Mouse (Mus musculus) CD4-positive helper T cell, adult 2 months (primary cell): ENCODE measurements at regions not wholly inside any gene's neighbourhood (a gene's known extent, or its start where the extent isn't known, plus 50 kb on each side); places are given as distances from the start of the nearest gene placed in this dataset.

Source experiments
- DNase-seq: peaks from one replicate; pipeline ENCODE4 v3.0.0-alpha.2; 2012; ENCODE audit warnings: low read depth, missing footprints, low spot score

DNA sequence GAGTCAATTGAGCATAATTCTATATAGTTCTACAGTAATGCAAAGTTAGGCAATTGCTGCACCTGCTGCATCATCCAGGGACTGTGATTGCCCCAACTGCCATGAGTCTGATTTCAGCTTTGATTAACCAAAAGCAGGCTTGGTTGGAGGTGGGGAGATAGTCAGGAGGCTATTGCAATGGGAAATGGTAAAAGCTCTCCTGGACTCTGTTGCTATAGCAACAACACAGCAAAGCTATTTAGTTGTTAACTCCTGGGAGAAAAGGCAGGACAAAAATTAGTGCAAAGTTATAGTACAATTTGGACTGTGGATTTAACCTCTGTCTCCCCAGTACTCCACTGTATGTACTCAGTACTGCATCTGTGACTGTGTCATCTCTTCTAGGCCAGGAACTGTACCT is 51.7 kb upstream of the Rasgrf1 start:
- DNase-seq = no peak

DNA sequence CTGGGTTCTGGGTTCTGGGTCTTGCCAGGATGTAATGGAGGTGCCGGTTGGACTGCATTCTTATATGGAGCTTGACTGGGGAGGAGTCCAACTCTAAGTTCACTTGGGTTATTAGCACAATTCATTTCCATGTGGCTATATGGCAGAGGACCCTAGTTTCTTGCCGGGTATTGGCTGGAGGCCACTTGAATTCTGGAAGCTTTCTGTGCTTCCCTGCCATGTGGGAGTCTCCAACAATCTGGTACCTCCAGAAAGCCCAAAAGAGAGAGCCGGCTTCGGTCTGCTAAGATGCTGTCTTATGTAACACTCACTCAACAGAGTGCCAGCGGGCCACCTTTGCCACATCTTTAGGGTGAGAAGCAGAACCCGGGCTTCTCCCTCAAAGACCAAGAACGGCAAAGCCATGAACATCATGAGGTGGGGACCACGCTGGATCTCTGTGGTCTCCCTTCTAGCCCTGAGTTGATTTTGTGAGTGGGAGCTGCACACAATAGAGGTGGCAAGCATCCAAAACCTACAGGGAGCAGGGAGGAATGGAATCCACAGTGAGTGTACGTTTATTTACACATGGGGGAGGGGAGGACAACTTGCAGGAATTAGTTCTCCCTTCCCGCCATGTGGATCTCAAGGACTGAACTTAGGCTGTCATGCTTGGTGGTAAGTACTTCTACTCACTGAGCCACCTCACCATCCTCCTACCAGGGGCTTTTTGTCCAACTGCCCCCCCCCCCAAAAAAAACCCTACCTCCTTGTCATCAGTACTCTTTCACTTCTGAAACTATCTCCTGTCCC is 59.0 kb upstream of the Rasgrf1 start:
- DNase-seq = no peak

DNA sequence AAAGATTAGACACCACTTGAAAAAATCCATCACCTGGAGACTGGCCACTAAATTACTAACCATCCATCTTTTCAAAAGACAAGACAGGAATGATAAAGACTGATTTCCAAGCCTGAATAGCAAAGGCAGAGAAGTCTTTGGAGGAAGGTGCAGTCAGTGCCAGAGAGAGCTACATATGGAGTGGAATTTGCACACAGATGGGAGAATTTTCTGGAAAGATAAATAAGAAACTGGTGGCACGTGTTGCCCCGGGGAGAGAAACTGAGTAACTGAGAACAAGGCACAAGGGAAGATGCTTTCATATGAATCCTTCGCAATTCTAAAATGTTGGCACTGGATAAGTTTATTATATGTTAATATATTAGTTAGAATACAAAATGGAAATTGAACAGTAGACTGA is 59.8 kb upstream of the Rasgrf1 start:
- no peak for DNase-seq

DNA sequence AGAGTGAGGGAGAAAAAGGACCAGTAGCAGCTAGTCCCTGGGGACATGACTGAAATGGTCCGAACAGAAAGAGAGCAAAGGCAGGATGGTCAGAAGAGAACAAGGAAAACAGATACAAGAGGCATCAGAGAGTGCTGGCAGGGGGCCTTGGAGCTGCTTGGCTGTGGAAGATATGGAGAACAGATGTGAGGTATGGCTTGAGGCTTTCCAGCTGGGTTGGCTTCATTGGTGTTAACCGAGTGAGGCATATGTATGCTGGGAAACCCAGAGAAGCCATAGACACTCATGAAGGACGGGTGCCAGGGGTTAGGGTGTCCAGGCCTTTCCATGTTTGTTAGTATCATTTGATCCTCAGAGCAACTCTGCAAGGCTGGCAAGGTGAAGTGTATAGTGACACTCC is 61.1 kb upstream of the Rasgrf1 start:
- DNase-seq = no peak

DNA sequence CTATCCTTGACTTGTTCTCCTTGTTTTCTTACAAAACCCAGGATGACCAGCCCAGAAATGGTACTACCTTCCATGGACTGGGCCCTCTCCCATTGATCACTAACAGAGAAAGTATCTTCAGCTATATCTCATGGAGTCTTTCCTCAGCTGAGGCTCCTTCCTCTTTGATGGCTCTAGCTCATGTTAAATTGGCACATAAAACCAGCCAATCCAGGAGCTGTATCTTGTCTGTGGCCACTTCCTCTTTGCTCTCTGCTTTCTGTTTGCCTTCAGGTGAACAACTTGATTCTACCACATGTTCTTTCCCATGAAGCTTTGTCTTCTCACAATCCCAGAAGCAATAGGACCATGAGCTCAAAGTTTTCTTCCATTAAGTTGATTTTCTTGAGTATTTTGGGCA is 62.7 kb upstream of the Rasgrf1 start:
- no peak for DNase-seq

DNA sequence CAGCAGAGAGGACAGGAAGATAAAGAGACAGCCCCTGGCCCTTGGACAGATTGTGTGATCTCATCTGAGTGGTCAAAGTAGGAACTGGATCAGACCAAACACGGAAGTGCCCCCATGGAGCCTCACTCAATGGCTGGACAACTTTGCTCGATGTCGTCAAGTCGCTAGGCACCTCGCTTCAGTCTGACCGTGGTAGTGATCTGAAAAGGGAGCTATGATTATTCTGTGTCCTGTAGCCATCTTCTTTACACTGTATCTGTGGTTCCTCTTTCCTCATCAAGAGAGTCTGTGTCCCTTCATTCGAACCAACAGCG is 67.0 kb upstream of the Rasgrf1 start:
- no peak for DNase-seq

DNA sequence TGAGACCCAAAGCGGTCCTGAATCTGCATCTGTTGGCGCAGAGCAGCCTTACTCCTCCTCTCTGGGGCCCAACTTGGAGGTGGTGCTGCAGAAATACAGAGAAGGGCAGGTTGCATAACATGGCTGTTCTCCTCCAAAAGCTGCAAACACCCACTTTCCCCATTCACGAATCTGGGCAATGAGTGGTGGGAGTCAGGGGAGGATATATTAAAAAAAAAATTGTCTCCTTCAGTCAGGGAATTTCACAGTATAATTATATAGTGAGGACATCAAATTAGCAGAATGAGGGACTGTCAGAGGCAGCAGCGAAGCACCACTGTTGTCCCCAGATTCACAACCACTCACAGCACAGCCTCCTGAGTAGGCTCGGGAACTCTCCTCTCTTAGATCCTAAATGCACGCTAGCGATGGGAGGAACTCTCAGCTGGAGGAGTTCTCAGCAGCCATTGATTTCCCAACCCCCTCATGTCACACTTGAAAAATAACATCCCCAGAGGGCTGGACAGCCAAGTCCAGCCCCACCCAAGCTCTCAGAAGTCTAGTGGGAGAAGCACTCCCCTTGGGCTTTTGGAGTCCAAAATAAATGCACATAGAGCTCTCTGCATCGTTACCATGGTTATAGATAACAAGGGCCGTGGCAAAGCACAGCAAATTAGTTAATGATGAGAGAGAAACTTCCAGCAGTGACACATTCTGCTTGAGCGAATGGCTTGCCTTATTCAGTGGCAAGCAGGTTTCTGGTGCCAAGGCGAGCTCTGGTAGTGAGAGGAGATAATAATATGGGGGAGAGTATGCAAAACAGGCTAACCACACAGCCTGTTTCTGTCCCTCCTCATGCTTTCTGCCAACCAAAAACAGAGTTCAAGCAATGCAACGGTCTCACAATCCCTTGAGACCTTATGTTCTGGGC is 67.6 kb upstream of the Rasgrf1 start:
- DNase-seq = no peak

DNA sequence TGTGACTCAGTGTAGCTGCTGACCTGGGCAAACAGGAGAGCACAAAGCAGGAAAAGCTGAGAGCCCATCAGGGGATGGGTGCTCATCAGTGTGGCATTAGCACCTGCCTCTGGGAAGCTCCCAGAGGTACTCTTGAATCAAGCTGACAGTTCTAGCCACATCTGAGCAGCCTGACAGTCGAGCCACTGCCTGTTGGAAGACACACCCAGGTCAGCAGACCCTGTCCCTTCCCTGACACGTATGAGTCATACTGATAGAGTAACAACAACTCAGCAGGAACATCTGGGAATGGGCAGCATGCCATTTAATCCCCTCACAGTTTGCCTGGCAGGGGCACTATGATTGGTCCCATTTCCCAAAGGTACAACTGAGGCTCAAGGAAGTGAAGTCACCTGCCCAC is 68.3 kb upstream of the Rasgrf1 start:
- no peak for DNase-seq

DNA sequence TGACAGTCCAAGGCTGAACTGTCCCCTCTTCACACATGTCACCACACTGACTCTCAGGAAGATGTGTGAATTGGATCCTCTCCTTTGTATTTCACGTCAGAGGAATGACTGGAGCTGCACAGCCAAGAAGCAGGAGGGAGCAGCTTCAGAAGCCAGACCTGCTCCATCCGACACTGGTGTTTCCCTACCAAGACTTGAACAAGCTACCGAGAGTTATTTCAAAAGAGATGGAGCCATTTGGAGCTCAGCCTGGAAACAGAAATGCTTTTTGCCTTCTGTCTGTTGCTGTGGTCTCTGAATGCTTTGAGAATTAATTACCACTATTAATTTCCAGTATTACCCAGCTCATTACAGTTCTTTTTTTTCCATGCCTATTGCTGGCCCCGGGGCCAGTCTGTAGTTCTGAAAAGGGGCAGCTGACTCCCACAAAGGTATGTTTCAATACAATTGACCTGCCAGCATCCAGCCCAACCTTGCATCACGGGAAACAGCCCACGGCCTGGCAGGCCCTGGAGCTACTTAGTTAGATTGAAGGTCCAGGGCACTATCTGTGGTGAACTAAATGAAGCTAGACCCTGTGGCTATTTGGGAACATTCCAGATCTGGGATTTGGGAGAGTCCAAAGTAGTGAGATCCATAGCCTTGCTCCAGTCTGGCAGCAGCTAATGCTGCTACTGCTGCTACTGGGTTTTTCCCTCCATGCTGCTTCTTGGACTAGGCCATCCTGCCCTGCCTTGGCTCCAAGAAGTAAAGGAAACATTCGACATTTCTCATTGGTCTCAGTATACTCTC is 73.1 kb upstream of the Rasgrf1 start:
- DNase-seq = no peak

DNA sequence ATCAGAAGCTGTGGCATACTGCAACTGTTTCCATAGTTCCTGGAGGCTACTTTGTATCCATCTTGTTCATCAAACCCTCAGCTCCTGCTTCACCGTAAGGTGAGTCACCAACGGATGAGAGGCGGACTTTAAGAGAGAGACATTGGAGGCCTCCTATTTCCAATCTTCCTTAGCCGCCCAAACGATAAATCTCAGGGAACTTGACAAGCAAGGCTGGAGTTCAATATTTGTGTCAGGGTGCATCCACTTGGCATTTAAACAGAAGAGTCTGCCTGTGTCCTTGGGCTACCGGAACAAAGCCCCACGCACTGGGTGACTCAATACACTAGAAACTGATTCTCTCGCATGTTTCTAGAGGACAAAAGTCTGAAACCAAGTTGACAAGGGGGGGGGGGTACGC is 76.1 kb upstream of the Rasgrf1 start:
- DNase-seq = no peak

DNA sequence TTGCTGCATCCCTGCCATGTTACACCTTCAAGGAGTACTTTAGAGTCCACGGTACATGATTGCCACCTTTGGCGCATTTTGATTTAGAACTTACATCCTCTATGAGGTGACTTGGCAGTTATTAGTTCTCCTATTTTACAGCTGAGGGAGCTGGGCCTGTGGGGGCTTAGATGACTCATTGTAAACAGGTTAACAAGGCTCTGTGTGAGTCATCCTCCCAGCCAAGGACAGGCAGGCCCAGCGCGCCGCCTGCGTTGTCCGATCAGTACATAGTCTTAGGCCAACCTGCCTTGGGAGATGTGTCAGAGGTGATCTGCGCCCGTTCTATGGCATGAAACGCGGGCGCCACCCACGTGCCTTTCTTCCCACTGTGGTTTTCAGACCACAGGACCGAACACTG is 77.9 kb upstream of the Rasgrf1 start:
- no peak for DNase-seq

DNA sequence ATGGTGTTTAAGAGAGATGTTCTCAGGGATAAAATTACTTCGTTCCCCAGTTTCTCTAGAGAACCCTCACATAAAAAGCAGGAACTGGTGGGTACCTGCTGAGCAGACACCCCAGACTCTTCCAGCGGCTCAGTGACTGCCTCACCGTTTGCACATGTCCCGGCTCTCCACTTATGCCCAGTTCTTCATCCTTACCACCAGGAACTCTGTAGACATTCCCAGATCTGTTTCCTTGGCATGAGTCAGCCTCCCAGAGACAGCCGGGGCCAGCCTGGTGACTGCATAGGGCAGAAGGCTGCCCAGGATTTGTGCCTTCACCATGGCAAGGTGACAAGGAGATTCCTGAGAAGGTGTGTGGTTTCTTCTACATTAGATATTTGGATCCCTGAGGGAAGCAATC is 81.6 kb upstream of the Rasgrf1 start:
- no peak for DNase-seq

DNA sequence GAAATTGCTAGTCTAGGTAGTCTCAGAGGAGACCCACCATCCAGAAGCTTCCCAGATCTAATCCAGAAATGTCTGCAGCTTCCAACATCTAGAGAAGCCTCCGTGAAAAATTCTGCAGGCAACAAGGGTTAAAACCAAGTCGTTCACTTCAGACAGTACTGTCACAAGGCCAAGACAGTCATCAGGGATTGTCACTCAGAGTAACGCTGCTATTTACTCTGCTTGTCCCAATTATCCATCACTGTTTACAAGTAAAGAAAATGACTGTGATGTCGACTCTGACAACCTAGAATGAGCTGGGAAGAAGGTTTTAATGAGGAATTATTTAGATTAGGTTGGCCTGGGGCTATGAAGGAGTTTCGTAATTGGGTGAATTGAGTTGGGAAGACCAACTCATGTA is 82.1 kb upstream of the Rasgrf1 start:
- no peak for DNase-seq

DNA sequence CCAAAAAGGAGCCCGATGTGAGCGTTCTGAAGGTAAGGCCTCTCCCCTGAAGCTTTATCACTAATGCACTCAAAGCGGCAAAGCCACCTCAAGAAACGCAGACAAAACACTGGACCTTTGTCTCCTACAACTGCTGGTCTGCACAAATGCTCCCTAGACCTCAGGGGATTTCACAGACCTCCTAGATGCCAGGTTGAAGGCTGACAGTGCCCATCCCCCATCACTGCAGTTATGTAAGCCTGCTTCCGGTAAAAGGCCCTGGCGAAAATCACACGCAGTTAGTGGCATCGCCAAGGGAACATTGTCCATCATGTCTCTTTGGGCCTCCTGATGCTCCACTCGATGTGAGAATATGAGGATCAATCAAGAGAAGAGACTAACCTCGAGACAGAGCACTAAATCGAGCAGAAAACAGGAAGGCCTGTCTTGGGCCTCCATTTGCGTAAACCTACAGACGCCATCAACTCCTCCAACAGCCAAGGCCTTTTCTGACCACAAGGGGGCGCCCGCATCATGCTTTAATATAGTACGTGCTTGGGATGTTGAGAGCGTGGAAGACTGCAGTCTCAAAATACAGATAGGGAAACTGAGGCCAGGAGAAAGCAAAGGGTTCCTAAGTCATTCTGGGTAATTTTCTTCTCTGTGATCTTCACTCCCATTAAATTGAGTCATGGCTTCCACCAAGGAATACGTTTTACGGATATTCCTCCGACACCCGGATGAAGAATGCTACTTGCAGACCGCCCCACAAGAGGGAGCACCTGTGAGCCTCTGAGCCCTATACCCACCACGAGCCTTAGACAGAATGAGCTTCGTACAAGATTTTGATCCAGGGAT is 82.8 kb upstream of the Rasgrf1 start:
- DNase-seq = peak; percentile 79

DNA sequence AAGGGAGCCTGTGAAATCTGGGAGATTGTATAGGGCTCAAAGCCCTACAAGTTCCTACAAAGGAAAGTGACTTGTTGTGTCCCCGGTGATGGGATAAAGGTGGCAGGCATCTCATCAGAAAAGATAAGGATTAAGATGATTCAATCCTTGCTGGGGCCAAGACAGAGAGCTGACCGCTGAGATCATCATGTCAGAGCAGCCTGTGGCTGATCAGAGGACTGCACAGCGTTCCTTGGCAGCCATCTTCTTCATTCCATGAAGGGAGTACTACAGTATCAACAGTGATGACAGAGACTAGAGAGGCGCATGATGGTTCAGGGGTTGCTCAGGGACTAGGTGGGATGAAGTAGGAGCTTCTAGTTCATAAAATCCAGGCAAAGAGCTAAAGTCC is 83.6 kb upstream of the Ankrd34c start:
- DNase-seq = no peak

DNA sequence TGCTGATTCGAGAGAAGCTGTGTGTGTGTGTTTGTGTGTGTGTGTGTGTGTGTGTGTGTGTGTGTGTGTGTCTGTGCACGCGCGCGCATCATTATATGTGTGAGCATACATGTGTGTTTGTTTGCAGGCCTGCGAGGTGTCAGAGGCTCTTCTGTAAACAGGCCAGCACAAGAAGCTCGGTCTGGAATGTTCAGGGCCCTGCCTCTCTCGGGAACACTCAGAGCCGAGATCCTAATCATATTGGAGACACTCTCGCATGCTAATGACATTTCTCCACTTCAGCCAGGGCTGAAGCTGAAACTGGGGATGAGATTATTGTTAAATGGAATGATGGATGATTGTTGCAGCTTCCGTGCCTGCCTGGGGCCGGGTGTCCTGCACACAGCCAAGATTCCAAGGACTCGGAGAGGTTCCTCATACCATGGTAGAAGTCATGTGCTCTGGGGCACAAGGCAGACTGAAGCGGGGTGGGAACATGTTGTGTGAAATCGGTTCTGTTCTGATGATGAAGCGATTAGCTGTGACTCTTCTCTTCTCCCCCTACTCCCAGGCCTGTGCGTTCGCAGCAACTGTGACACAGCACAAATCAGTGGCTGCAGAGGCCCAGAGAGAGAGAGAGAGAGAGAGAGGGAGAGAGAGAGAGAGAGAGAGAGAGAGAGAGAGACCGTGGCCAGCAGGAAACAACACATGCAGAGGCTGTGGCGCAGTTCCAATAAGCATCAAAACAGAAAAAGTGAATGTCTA is 83.0 kb upstream of the Ankrd34c start:
- no peak for DNase-seq

DNA sequence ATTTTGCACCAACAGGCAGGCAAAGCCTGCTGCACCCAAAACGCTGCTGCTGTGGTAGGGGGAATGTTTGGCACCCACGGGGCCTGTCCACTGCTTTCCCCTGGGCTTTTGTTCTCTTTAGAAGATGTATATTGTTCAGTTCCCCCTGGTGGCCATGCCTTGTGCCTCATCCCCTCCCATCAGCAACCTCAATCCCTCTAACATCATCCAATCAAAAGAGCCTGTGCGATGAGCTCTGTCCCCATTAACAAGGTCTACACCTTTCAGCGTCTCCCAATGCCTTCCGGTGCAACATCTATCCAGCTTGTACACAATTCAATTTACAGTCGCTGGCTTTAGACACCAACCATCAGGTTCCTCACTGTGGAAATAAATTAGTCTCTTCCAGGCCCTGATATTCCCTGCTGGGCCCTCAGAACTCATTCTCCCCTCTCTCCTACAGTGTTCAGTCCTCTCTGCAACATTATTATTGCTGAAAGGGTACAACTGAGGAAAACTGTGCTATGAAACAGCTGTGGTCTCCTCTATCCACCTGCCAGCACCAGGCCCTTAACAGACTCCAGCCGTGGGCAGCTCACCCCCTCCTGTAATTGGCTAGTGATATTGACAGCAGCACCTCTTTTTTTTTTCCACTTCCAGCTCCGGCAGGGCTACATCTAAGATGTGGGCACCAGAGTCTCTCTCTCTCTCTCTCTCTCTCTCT is 75.5 kb upstream of the Ankrd34c start:
- DNase-seq = no peak

DNA sequence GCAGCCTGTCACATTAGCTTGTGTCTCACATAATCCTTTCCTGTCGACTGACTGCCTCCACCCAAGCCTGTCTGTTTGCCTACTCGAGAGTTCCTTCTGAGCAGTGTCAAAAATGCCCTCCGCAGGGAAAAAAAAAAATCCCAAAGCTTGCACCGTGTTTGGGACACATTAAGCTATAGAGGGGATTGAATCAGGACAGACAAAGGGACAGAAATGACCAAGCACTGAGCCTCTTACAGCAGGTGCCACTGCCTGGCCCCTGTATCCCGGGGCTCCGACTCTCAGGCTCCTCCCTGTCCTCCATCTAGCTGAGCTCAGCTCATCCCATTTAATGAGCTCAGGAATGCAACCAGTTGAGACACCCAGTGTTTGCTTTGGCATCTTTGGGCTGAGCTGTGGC is 69.1 kb upstream of the Ankrd34c start:
- DNase-seq = no peak

DNA sequence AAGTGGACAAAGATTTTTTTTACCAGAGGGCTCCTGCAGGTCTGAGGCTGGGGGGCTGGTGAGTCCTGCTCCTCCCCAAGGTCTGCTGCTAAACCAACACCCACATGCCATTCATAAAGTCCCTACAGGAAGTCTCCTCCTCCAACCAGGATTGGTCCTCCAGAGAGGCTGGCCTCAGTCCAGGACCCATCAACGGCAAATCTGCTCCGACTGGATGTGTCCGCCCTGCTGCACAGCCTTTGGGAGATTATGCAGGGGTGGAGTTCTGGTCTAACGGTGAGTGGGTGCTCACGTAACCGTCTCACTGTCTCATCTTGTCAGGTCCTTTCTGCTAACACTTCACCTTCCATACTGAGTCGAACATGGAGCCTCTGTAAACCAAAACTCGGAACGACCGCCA is 64.4 kb upstream of the Ankrd34c start:
- no peak for DNase-seq

DNA sequence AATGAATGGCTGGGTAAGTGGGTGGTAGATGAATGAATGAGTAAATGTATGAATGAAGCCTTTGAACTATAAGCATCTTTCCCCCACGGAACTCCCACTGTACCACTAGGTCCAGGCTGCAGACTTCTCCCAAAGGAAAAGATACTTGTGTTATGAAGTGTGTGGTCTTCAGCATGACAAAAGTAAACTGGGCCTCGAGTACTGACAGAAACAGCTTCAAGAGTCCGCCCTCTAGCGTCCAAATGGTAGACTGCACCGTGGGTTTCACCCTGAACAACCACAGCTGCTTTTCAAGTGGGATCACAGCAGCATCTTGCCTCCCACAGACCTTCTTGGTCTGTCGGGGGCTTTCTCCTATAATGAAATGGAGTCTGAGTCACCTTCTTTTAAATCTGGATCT is 54.7 kb upstream of the Ankrd34c start:
- DNase-seq = peak; percentile 45
